Mouse (Mus musculus): ENCODE results near the gene Ncapg2.

DNA sequence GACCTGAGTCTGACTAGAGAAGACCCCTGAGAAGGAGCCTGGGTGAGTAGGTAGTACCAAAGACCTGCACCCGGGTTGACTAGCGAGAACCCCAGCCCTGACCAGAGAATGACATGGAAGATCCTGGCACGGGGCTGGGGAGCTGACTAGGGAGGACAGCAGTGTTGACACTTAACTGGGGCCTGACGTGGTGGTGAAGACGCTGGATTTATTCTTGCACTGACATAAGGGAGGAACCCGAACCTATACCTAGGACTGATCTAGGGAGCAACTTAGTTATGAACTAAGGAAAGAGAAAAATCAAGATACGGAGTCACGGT, 594 bp downstream of the Ncapg2 start:
- TF ChIP-seq CTCF (IDR thresholded peaks at IDR 0.05; ENCODE audit: borderline replicate concordance, insufficient read depth, low read depth, low read length) (no peak), POLR2A (IDR thresholded peaks at IDR 0.05; ENCODE audit: borderline replicate concordance, insufficient read depth, low read length) (no peak)
